Mouse (Mus musculus) heart, embryonic 10.5 days (tissue): ENCODE measurements around the gene Gm21518. TPM values are rescaled to one million over a fixed set of nuclear protein-coding genes. Genes with fewer than 3 reads are reported as not detected.
"Not testable (repeated sequence)": the region's sequence is repeated elsewhere in the genome, so short reads cannot be mapped to it uniquely, and the experiment has no call there.

Source experiments
- DNase-seq: peaks from one replicate; pipeline ENCODE4 v3.0.0-alpha.2; 2017; ENCODE audit warnings: low spot score
- H3K27ac ChIP-seq: fragments of 300-500 bp; sonication (generic); 2 replicates; pipeline ENCODE4 v1.5.1; 2016; ENCODE audit warnings: mild to moderate bottlenecking
- H3K27me3 ChIP-seq: fragments of 300-500 bp; sonication (generic); 2 replicates; pipeline ENCODE4 v1.6.1; 2016; ENCODE audit warnings: mild to moderate bottlenecking; ENCODE audit not compliant: poor library complexity, insufficient read depth, severe bottlenecking
- H3K36me3 ChIP-seq: fragments of 300-500 bp; sonication (generic); 2 replicates; pipeline ENCODE4 v1.6.1; 2016; ENCODE audit warnings: mild to moderate bottlenecking, moderate library complexity
- H3K4me1 ChIP-seq: fragments of 300-500 bp; sonication (generic); 2 replicates; pipeline ENCODE4 v1.6.1; 2016; ENCODE audit warnings: mild to moderate bottlenecking
- H3K4me3 ChIP-seq: fragments of 300-500 bp; sonication (generic); 2 replicates; pipeline ENCODE4 v1.5.1; 2016; ENCODE audit warnings: mild to moderate bottlenecking, moderate library complexity
- H3K9me3 ChIP-seq: fragments of 300-500 bp; sonication (generic); 2 replicates; pipeline ENCODE4 v1.6.1; 2016; ENCODE audit warnings: mild to moderate bottlenecking, moderate library complexity
- WGBS: fragments of 180-500 bp; shearing (Covaris S2); methylation state at CpG from one replicate; pipeline ENCODE4 v1.1.7; 2016; 5-methylcytosine and 5-hydroxymethylcytosine counted together
- polyA plus RNA-seq: library from polyadenylated mRNA; unstranded; fragments of >200 nt; fragmentation: Nextera tagmentation; extraction: Ambion mirVana; gene quantifications from 2 replicates; pipeline ENCODE4 v1.2.1, GENCODE M21; 2016

Gm21518 gene
- not detected in 2 replicates for polyA plus RNA-seq

GRCm38 (mm10) chrY:62190566-62190965 lies at the start of gene Gm21518:
Gm21518 (plus strand) TSS chrY:62190866.
- DNase-seq, H3K4me3 ChIP-seq, H3K36me3 ChIP-seq, H3K4me1 ChIP-seq, H3K27ac ChIP-seq, H3K9me3 ChIP-seq, H3K27me3 ChIP-seq: not testable (repeated sequence)
- WGBS = no CpG with 5 or more reads among the region's 6 CpGs
